Mouse (Mus musculus) liver, embryonic 11.5 days (tissue): Measurements from ENCODE around the gene Mgmt. TPM values are rescaled to one million over a fixed set of nuclear protein-coding genes. Genes with fewer than 3 reads are reported as not detected.

Experiments used
- ATAC-seq: fragments of 200-750 bp; cut with Nextera tagmentation; replicated peaks from 2 replicates; pipeline ENCODE4 v1.8.0; 2017; ENCODE audit warnings: moderate number of reproducible peaks, mild to moderate bottlenecking, moderate TSS enrichment, moderate library complexity; ENCODE audit not compliant: low FRiP score
- DNase-seq: peaks from one replicate; pipeline ENCODE4 v3.0.0-alpha.2; 2017; ENCODE audit warnings: low spot score
- H3K27ac ChIP-seq: fragments of 300-500 bp; sonication (generic); 2 replicates; pipeline ENCODE4 v1.5.1; 2014; ENCODE audit warnings: mild to moderate bottlenecking, low read depth, low read length, control low read depth
- H3K27me3 ChIP-seq: fragments of 300-500 bp; sonication (generic); replicated peaks from 2 replicates; pipeline ENCODE4 v1.6.1; 2014; ENCODE audit warnings: low read length, mixed read lengths; ENCODE audit not compliant: control insufficient read depth, insufficient read depth
- H3K36me3 ChIP-seq: fragments of 300-500 bp; sonication (generic); 2 replicates; pipeline ENCODE4 v1.6.1; 2014; ENCODE audit warnings: mild to moderate bottlenecking, low read length, moderate library complexity, mixed read lengths; ENCODE audit not compliant: control insufficient read depth, insufficient read depth
- H3K4me1 ChIP-seq: fragments of 300-500 bp; sonication (generic); replicated peaks from 2 replicates; pipeline ENCODE4 v1.6.1; 2014; ENCODE audit warnings: low read length, mixed read lengths; ENCODE audit not compliant: control insufficient read depth, insufficient read depth
- H3K4me2 ChIP-seq: fragments of 300-500 bp; sonication (generic); 2 replicates; pipeline ENCODE4 v1.6.1; 2014; ENCODE audit warnings: mild to moderate bottlenecking, control low read depth, moderate library complexity
- H3K4me3 ChIP-seq: fragments of 300-500 bp; sonication (generic); 2 replicates; pipeline ENCODE4 v1.5.1; 2014; ENCODE audit warnings: low read depth, low read length, control low read depth
- H3K9ac ChIP-seq: fragments of 300-500 bp; sonication (generic); 2 replicates; pipeline ENCODE4 v1.6.1; 2014; ENCODE audit warnings: low read depth, low read length, control low read depth
- H3K9me3 ChIP-seq: fragments of 300-500 bp; sonication (generic); 2 replicates; pipeline ENCODE4 v1.6.1; 2016; ENCODE audit warnings: low read length, inconsistent platforms, mixed read lengths; ENCODE audit not compliant: control insufficient read depth
- WGBS: fragments of 180-500 bp; shearing (Covaris S2); extraction: QIAGEN DNeasy Blood & Tissue Kit; methylation state at CpG from one replicate; pipeline ENCODE4 v1.1.7; 2014; 5-methylcytosine and 5-hydroxymethylcytosine counted together
- polyA plus RNA-seq: library from polyadenylated mRNA; unstranded; fragments of >200 nt; fragmentation: Nextera tagmentation; extraction: Ambion mirVana; gene quantifications from 2 replicates; pipeline ENCODE4 v1.2.1, GENCODE M21; 2014

The Mgmt gene
- polyA plus RNA-seq, 1 experiment from 2014 or later: 6.5 TPM

- H3K4me2 ChIP-seq: no peak overlapping the region
Observed at GRCm38 (mm10) chr7:136945697-136946096, 51.3 kb downstream of the Mgmt start.

GRCm38 (mm10) chr7:136946131-136946530, 51.7 kb downstream of the Mgmt start:
- H3K27me3 ChIP-seq: no peaks in the 10 kb centered on the region
- H3K36me3 ChIP-seq: no peaks in the 10 kb centered on the region
- H3K4me1 ChIP-seq: no peaks in the 10 kb centered on the region
- WGBS: 80% methylated on average over 9 of the region's 9 CpGs
- no peaks in the 10 kb centered on the region for H3K9me3 ChIP-seq
- ATAC-seq: no peak
- H3K4me3 ChIP-seq: no peak overlapping the region
- no peak overlapping the region for H3K27ac ChIP-seq
- DNase-seq: no peak
- no peak overlapping the region for H3K9ac ChIP-seq
- H3K4me2 ChIP-seq: no peak overlapping the region

More at GRCm38 (mm10) chr7:136945697-136946096, 51.3 kb downstream of the Mgmt start:
- Histone ChIP-seq H3K36me3 (no peaks in the 10 kb centered on the region), H3K27me3 (no peaks in the 10 kb centered on the region), H3K4me1 (no peaks in the 10 kb centered on the region), H3K9me3 (no peaks in the 10 kb centered on the region), H3K9ac (no peak overlapping the region), H3K27ac (no peak overlapping the region), H3K4me3 (no peak overlapping the region)
- no peak for DNase-seq
- no peak for ATAC-seq
- 60% methylated on average over 10 of the region's 10 CpGs for WGBS

- no peaks in the 10 kb centered on the region for H3K36me3 ChIP-seq
Observed at GRCm38 (mm10) chr7:136948275-136948810, 53.9 kb downstream of the Mgmt start.

DNA sequence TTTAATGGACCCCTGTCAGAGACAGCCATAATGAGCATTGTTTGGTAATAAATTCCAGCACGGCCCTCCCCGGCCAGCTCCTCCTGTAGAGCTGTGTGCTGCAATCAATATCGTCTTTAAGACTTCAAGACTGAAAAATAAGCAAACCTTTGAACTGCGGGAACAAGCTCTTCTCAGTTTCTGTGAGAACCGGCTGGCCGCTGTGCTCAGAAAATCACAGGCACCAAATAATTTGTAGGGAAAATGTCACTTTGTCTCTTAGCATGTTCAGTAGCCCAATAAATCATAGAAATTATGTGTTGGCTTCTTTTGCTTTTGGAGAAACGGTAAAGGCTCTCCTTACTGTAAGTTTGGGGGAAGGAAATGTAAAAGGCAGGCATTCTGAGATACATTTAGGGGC, 58.2 kb downstream of the Mgmt start:
- no peak overlapping the region for H3K4me3 ChIP-seq
- WGBS: 58% methylated on average over 7 of the region's 7 CpGs
- no peak overlapping the region for H3K27ac ChIP-seq
- no peak for ATAC-seq
- no peaks in the 10 kb centered on the region for H3K36me3 ChIP-seq
- no peaks in the 10 kb centered on the region for H3K9me3 ChIP-seq
- H3K9ac ChIP-seq: no peak overlapping the region
- no peak overlapping the region for H3K4me2 ChIP-seq
- H3K4me1 ChIP-seq: no peaks in the 10 kb centered on the region
- DNase-seq: no peak
- no peaks in the 10 kb centered on the region for H3K27me3 ChIP-seq

More at GRCm38 (mm10) chr7:136948275-136948810, 53.9 kb downstream of the Mgmt start:
- DNase-seq (no peak), ATAC-seq (no peak)
- Histone ChIP-seq H3K4me3 (no peak overlapping the region), H3K4me2 (no peak overlapping the region), H3K27me3 (no peaks in the 10 kb centered on the region), H3K4me1 (no peaks in the 10 kb centered on the region), H3K27ac (no peak overlapping the region), H3K9me3 (no peaks in the 10 kb centered on the region), H3K9ac (no peak overlapping the region)
- 85% methylated on average over 6 of the region's 6 CpGs for WGBS

- no peaks in the 10 kb centered on the region for H3K4me1 ChIP-seq
- H3K9ac ChIP-seq: no peak overlapping the region
- no peak overlapping the region for H3K4me3 ChIP-seq
- no peaks in the 10 kb centered on the region for H3K27me3 ChIP-seq
- whole genome bisulfite sequencing: 57% methylated on average over 3 of the region's 3 CpGs
- H3K36me3 ChIP-seq: no peaks in the 10 kb centered on the region
- no peak for DNase-seq
- H3K4me2 ChIP-seq: no peak overlapping the region
- H3K9me3 ChIP-seq: no peaks in the 10 kb centered on the region
- ATAC-seq: no peak
- H3K27ac ChIP-seq: no peak overlapping the region
Observed at GRCm38 (mm10) chr7:136953251-136953650, 58.8 kb downstream of the Mgmt start.

- DNase-seq (no peak), ATAC-seq (no peak)
- H3K4me2 ChIP-seq: no peak overlapping the region
- 87% methylated on average over 7 of the region's 7 CpGs for WGBS
- no peak overlapping the region for H3K27ac ChIP-seq
- H3K4me1 ChIP-seq: no peaks in the 10 kb centered on the region
- H3K36me3 ChIP-seq: no peaks in the 10 kb centered on the region
- H3K9ac ChIP-seq: no peak overlapping the region
- no peak overlapping the region for H3K4me3 ChIP-seq
- no peaks in the 10 kb centered on the region for H3K27me3 ChIP-seq
- H3K9me3 ChIP-seq: no peaks in the 10 kb centered on the region
Observed at GRCm38 (mm10) chr7:136972361-136972760, 77.9 kb downstream of the Mgmt start.

DNA sequence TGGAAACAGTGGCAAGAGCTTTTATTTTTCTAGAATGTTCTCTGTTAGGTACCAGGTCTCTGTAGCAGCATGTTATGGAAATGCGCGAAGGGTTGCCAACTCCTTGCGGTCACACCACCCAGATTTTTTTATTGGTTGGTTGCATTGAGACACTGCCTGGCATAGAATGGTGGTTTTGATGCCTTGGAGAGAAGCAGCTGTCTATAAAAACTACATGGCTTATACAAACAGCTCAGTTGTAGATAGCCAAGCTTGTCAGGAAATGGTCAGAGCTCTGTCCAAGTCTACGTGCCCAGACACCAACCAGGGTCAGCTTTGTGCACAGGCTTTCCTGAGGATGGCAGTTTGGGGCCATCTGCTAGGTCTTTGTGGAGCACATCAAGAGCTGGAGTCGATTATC, 80.6 kb downstream of the Mgmt start:
- Histone ChIP-seq H3K4me3 (no peak overlapping the region), H3K4me1 (no peaks in the 10 kb centered on the region), H3K36me3 (no peaks in the 10 kb centered on the region), H3K27ac (no peak overlapping the region), H3K4me2 (no peak overlapping the region), H3K9me3 (no peaks in the 10 kb centered on the region), H3K9ac (no peak overlapping the region), H3K27me3 (no peaks in the 10 kb centered on the region)
- ATAC-seq (no peak), DNase-seq (no peak)
- WGBS: 92% methylated on average over 5 of the region's 5 CpGs

DNA sequence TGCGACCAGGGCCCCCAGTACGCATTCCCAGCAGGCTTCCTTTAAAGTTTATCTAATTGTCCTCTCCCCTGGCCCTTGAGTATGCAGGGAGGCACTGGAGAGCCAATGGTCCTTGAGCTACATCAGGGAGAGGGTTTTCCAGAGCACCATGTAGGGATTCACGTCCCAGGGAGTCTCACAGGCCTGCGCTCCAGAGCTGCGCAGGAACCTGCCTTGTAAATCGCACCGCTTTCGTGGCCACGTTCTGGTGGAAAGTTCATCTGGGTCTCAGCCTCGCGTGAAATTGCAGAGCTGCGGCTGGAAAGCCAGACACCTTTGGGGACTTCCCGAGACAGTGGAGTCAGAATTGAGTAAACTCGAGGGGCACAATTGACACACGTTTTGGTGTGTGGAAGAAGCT, 103.0 kb downstream of the Mgmt start:
- ATAC-seq (no peak), DNase-seq (no peak)
- Histone ChIP-seq H3K27ac (no peak overlapping the region), H3K4me2 (no peak overlapping the region), H3K27me3 (no peaks in the 10 kb centered on the region), H3K36me3 (no peaks in the 10 kb centered on the region), H3K9me3 (no peaks in the 10 kb centered on the region), H3K4me3 (no peak overlapping the region), H3K4me1 (no peaks in the 10 kb centered on the region), H3K9ac (no peak overlapping the region)
- 87% methylated on average over 15 of the region's 15 CpGs for WGBS

GRCm38 (mm10) chr7:137000703-137001102, 106.3 kb downstream of the Mgmt start:
- no peaks in the 10 kb centered on the region for H3K4me1 ChIP-seq
- no peak for DNase-seq
- H3K9ac ChIP-seq: no peak overlapping the region
- H3K9me3 ChIP-seq: no peaks in the 10 kb centered on the region
- no peak overlapping the region for H3K27ac ChIP-seq
- ATAC-seq: no peak
- no peak overlapping the region for H3K4me3 ChIP-seq
- no peak overlapping the region for H3K4me2 ChIP-seq
- H3K36me3 ChIP-seq: no peaks in the 10 kb centered on the region
- H3K27me3 ChIP-seq: no peaks in the 10 kb centered on the region
- 72% methylated on average over 11 of the region's 11 CpGs for WGBS
